Mouse (Mus musculus) heart, adult 18-20 months (tissue): ENCODE data around the gene Stk32c. TPM values are rescaled to one million over a fixed set of nuclear protein-coding genes. Genes with fewer than 3 reads are reported as not detected.

Experiments
- DNase-seq, 2 experiments: peaks; one replicate each; pipeline ENCODE4 v3.0.0; 2021 to 2022; ENCODE audit warnings: mixed read lengths in 1 of 2
- total RNA-seq, 2 experiments: library from RNA; stranded (reverse); gene quantifications; 2 replicates each; pipeline ENCODE4 v1.2.3; 2021

The Stk32c gene
- total RNA-seq, 2 experiments from 2014 or later, result 0.51 to 0.92 TPM

DNA sequence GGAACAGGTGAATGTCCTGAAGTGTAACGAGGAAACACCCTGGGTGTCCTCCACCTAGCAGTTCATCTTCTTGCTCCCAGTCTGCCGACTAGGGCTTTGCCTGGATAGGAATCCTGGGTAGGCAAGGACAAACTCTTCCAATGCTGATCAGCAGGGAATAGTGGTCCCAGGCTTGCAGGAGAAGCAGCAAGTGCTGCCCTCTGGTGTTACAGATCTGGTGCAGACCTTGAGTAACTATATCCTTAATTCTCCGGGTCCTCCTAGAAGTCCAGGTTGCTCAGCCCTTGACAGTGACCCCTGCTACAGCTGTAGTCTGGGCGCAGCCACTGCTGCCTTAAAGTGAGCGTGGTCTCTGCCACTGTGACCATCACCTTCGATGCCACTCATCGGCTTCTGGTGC lies 13.0 kb downstream of the Stk32c start:
- DNase-seq, result peak; percentile 54 to 74

DNA sequence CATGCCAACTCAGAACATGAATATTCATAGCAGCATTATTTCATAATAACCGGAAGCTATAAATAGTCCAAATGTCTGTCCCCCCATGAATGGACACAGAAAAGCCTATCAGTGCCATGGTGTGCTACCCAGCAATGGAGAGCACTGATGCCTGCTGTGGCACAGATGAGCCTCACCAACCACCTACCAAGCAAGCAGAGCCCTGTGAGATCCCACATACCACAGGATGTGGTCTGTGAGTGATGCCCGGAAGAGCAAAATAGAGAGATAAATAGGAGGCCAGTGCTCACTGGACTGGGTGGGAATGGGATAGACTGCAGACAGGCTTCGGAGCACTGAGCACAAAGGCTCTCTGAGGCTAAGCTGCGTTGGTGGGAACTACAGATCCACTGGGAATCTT lies 16.1 kb downstream of the Stk32c start:
- no peak for DNase-seq

DNA sequence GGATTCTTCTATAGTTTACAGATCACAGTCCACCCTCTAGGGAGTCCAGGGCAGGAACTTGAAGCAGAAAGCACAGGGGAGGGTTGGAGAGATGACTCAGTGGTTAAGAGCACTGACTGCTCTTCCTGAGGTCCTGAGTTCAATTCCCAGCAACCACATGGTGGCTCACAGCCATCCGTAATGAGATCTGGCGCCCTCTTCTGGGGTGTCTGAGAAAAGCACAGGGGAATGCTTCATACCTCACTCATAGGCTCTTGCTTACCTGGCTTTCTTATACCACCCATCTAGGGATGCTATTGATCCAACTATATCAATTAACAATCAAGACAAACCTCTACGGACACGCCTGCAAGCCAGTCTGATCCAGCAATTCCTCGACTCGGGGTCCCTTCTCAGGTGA lies 21.5 kb downstream of the Stk32c start:
- DNase-seq, result no peak

DNA sequence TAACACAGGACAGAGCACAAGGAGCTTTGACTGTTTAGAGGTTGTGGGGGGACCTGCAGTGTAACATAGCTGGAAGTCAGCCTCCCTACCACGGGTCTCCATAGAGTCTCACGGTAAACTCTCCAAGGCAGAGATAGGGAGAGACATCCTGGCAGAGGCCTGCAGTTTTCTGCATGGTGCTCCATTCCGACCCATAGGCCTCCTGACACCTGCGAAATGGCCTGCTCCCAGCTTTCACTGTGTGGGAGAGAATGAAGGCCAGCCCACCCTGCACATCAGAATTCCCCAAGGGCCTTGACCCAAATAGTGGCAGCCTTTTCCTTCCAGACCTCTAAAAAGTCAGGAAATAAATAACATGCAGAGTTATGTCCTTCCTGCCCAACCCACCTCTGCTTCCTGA lies 22.5 kb downstream of the Stk32c start:
- DNase-seq, result no peak

DNA sequence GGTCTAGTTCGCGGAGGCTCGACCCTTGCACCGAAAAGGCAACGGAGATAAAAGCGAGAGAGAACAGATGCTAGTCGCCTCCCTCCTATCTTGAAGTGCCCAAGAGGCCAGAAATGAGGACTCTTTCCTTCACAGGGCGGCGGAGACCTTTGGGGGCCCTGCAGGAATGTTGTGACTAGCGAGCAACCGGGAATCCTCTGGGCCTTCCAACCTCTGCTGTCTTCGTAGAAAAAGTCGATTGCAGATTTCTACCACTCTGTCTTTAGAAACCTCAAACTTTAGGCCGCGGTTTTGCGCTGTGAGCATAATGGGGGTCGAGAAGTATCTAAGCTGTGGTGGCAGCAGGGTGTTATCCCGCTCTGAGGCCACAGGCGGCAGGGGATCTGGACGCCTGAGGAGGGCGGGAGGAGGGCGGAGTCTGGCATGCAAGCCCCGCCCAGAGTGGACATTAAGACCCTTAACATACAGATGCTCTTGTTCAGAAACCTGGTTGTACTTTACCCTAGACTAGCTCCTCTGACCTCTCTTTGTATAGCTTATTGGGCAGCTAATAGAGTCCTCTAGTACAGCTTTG lies 24.4 kb downstream of the Stk32c start:
- DNase-seq, result no peak

DNA sequence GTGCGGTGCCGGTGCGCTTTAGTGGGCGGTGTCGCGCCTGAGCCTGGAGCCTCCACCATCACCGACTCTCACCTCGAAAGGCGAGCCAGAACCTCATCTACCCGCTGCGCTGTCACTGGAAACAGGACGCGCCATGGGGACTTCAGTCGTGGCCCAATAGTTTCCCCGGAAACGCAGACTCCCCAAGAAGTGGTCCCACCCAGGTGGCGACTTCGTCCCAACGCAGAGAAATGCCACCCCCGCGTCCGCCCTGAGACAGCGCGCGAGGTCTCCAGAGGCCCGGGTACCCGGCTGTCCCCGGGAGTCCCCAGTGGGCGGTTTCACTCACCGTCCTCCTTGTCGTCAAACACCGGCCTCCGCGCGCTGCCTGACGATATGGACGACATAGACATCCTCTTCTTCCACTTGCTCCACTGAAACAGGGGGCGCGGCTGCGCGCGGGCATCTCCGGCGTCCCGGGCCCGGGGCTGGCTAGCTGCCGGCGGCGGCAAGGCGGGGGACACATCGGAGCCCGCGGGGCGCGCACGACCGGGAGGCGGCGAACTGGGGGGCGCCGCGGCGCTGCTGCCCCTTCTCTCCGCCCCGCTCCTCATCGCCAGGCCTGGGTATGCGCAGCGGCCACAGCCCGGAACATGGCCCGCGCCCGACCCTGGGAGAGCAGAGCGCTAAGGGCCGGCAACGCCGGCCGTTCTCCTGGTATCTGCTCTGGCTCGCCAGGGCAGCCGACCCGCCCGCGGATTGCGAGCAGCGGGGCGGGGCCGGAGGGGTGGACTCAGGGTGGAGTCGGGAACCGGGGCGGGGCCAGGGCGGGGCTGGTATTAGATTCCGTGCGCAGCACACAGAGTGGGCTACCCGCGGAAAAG lies 25.1 kb downstream of the Stk32c start:
- peak; percentile 72 to 84 for DNase-seq

DNA sequence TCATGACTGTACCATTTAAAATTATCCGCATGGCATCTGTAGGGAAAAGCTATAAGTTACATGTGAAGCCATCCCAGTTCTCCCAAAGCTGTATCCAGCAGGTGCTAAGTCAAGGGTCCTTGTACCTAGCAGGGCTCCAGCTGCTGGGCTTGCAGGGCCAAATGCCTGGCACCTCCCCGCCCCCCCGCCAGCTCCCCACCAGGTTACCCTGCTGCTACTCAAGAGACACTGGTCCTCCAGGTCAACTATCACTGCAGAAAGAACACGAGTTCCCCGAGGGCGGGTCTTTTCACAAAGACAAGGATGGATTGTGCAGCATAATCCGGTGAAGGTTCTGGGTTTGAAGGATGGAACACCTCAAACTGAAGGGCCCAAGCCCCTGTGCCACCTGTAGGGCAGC lies 25.8 kb downstream of the Stk32c start:
- no peak for DNase-seq

DNA sequence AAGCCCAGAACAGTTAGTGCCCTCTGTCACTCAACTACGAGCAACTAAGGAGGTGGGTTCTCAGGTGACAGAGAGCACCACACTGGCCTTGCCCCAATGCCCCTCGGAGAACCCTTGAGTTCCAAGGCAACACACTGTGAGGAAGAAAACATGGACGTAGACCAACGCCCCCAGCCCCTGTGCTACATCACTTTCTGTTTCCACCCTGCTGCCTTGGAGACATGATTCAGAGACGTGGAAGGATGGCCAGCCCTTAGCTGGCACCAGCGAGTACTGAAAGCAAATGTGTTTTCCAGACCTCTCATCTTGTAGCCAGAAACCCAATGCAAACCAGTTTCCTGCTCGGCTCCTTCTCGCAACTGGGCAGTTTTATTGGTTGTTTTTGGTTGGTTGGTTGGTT lies 26.7 kb downstream of the Stk32c start:
- no peak for DNase-seq

DNA sequence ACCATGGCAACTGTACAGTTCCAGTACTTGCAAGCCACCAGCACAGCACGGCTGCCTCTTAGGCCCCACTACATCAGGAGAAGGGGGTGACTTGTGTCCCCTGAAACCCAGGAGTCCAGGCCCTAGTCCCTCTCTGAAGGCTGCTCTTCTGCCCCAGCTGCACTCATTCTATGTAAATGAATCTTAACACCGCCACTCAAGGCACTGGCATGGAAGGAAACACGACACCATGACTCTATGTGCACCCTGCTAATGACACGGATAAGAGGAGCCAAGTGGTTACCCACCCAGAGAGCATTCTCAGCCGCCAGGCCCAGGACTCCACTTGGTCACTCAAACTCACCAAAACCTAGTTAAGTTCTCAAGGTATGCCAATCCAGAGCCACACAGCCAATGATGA lies 27.1 kb downstream of the Stk32c start:
- no peak for DNase-seq

DNA sequence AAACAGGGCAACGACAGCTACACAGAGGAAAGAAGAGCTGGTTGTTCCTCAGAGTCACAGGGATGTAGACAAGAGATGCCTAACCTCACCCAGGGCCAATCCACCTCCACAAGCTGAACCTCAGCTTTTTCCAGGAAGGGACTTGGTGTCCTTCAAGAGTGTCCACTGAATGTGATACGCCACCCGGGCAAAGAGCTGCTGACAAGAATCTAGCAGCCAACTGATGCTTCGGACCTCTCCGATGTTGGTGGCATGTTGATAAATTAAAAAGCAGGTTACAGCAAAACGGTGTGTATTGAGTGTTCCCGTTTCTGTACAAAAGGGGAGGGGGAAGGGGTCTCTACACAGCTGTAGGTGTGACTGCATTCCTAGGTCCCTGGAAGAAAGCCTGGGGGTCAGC lies 28.3 kb downstream of the Stk32c start:
- DNase-seq, result no peak

DNA sequence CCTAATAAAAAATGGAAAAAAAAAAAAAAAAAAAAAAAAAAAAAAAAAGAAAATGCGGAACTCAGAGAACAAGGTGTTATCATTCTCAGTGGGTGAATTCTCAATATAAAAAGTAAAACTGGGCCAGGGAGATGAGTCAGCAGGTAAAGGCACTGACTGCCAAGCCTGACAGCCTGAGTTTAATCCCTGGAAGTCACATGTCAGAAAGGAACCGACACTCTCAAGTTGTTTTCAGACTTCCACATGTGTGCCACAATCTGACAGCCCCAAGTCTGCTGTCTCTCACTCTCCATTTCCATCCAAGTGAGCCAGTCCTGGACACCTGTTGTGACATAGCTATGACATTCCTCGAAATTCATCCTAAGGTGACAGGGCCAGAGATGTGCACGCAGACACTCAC lies 28.7 kb downstream of the Stk32c start:
- DNase-seq, result no peak

DNA sequence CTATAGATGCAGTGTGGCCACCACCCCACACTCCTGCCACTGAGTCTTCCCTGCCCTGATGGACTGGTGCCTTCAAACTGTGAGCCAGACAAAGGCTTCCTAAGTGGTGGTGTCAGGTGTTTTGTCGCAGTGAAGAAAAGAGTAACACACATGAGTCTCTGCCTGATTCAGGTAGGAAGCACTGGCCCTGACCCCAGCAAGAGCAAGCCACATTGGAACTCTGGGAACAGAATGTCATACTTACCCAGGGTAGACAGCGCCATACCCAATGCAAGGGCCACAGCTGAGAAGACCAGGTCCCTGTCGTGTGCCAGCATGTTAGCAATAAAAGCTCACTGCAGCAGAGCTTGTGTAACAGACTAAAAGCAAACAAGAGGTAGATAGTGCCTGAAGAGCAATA lies 33.0 kb downstream of the Stk32c start:
- DNase-seq, result no peak

DNA sequence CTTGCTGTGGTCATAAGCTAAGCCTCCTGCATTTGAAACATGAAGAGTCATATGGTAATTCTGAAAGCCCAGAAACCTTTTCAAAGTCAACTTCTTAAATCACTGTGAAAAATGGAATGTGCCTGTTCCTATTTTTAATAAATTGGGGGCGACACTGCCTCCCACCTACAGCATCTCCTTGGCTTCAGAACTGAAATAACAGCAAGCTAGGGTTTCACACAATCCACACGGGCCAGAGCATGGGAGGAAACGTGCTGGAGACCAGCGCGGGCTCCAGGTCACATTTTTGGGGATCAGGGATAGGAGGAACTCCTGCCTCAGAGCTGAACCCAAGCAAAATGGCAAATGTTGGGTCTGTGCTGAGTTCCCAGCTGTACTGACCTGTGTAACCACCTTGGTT lies 33.8 kb downstream of the Stk32c start:
- DNase-seq, result no peak

DNA sequence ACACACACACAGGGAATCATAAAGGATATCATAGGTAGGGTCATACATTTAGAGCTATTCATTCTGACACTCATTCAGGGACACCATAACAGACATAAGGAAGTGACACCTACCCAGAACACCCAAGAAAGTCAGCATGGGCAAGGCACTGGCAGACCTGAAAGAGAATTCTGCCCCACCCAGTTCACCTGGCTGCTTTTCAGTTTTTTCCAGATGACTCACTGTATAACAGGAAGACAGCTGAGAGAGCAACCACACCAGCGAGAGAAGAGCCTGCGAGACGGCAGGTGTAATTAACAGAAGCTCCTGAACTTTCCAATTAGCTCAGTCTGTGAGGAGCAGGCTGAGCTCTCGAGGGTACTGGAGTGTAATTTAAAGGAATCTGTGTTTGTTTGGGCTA lies 44.0 kb downstream of the Stk32c start:
- no peak for DNase-seq

DNA sequence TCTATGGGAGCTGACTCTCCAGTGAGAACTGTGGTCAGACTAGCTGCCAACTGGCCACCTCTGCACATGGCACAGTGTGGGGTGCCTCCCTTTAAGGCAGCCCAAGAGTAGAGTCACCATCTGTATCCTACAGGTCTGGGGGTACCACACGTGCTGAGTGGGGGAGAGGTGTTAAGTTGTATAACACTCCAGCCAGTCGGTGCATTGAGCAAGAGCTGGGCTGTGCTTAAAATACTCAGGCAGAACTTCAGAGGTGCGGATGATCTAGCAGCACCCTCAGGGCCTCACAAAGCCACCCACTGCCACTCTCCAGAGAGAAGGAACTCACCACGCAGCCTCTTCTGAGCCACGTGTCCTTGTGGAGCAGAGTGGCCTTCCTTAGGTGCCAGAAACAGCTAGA lies 48.7 kb downstream of the Stk32c start:
- DNase-seq, result no peak

DNA sequence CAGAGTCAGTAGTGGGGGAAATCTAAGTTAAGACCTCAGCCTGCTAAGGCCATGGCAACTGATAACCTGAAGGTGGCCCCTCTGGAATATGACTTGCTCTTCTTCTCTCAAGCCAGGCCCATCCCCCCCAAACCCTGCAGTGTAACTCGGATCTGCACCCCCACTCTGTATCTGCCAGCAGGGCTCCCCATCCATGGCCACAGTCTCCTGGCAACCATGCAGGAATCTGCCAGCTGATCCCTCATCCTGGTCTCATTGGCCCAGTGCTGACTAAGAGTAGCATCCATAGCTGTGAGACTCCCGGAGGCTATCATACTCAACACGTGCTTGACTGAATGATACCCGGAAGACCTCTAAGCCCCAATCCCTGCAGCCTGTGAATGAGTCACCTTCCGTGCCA lies 54.2 kb downstream of the Stk32c start:
- DNase-seq, result no peak

DNA sequence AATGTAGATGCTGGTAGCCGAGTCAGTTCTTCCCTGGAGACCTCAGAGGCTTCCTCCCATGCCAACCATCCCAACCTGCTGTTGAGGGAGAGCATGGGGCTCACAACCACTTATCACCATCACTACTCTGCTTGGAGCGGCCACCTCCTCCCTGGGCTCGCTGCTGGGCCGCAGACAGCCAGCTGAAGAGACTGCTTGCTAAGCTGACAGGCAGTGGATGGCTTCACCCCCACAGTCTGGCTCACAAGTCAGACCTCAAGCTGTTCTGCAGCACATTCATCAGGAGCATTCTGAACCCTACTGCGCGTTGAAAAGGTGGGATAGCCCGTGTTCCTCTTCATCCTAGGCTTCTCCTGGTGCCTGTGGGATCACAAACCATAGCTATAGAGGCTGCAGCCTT lies 54.6 kb downstream of the Stk32c start:
- no peak for DNase-seq

DNA sequence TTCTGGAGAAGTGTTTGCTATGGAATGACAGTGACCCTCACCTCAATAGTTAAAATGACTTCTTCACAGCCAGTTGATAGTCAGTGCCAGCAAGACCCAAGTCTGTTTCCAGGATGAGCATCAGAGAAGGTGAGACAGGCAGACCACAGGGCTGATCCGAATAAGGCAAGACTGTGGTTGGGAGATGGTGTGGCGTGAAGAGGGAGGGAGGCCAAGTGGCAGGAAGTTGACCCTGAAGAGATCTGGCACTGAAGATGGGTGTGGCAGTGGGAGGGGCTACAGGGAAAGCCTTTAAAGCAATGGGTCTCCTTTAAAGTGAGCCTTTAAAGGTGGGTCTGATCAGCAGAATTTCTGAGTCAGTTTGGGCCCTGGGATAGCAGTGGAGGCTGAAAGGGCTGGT lies 55.6 kb downstream of the Stk32c start:
- DNase-seq, result no peak

DNA sequence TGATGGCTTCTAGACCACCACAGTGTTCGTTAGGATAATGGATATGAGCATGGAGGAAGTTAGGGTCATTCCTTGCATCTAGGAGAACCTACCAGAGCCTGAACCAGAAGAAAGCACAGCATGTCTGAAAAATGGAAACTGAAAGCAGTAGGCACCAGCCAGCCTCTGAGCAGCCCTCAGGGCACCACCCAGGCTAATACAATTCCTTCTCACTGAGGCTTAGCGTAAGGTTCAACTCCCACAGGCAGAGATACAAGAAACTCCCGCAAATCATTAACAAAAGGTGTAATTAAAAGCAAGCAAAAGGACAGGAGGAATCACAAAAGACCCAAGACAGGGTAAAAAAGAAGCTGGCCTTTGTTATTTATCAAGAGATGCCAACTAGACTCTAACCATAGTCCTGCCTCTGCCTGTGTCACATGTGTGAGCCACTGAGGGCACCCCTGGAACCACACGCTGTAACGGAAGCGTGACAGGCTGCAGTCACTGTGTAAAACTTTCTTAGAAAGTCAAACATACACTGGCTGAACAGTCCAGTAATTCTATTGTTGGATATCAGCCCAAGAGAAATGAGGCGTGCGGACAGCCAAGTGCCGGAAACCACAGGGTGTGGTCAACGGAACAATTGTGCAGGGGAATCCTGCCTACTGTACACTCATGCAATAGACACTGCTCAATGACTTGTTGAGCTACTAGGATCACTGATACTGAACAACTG lies 56.6 kb downstream of the Stk32c start:
- DNase-seq, result peak; percentile 29 to 51

DNA sequence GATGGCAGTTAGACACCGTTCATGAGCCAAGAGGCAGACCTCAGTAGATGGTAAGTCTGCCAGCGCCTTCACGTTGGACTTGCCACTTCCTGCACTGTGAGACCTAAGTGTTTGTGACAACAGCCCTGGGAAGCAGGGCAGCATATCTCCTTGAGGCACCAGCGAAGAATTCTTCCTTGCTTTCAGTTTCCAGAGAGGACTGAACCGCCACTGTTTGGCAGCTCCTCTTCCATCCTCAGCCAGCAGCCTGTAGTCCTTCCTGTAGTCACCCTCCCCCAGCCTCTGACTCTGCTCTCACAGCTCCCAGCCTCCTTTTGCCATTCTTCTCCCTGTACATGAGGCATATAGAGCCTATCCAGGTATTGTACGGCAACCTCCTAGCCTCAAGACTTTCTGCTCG lies 60.2 kb downstream of the Stk32c start:
- peak in 1 of 2 experiments; percentile 27 for DNase-seq

DNA sequence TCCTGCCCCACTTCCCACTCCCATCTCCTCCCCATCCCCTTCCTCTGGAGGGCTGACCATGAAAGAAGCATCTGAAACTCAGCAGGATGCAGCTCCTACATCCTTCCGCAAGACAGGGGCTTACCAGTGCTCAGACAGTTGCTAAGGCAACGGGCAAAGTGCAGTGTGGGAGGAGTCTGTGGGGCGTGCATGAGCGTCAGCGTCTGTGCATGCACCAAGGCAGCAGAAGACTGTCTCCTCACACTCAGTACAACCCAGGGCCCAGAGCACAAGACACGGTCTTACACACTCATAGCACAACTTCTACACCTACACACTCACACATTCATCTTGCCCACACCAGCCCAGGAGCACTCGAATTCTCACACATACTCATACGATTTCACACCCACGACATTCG lies 62.0 kb downstream of the Stk32c start:
- DNase-seq, result peak in 1 of 2 experiments; percentile 10

DNA sequence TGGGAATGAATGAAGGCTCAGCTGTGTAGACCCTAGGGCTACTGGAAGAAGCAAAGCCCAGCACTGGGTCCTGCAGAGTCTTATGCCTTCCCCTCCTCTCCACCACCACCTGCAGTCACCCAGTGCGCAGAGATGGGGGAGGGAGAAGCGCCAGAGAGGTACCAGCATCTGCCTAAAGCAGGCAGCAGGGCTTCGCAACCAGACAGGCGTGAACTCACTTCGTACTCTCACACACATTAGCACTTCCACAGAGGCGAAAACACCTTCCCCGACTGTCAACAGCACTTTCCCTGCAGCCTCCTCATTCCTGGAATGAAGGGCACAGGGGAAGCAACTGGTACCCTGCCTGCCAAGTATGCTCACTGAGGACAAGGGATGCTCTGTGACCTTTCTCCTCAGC lies 63.7 kb downstream of the Stk32c start:
- no peak for DNase-seq

DNA sequence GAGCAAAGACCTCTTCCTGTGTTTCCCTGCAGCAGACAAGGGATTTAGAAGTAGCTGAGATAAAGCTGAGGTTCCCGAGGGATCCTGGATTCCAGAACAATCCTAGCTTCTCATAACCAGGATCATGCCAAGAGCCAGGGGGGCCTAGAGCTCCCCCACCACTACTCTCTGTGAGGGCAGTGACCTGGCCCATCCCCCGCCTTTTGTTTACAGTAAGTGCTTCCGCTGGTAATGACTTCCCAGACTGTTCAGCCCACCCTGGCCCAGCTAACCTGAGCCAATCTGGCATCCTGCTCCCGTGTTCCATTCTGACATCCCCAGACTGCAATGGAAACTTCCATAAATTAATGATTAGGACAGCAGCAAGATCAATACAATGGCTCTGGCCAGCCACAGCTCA lies 65.7 kb downstream of the Stk32c start:
- no peak for DNase-seq

DNA sequence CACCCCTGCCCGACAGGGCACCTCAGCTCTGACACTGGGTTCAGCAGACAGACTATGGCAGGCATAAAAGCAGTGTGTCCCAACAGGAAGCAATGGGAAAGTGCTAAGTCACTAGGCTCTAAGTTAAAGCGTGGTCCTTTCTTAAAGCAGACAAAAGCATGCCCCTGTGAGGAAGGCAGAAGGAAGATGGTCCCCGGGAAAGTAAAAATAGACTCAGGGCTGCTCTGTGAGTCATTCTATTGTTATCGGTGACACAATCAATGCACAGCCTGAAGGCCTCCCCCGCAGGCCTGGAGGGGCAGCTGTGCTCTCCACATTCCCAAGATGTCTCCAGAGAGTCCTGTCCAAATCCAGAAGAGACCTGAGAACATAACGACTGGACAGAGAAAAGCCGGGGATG lies 67.2 kb downstream of the Stk32c start:
- DNase-seq, result peak in 1 of 2 experiments; percentile 8
